Mouse (Mus musculus): ENCODE measurements around the gene Tma16. TPM values are rescaled to one million over a fixed set of nuclear protein-coding genes. Genes with fewer than 3 reads are reported as not detected.

The Tma16 gene
- polyA plus RNA-seq (2014; fragmentation: Illumina TruSeq; extraction: RNeasy Lipid Tissue Mini Kit (QIAGEN cat#74804); ENCODE audit: low read depth, low replicate concordance): 9.9 TPM

DNA sequence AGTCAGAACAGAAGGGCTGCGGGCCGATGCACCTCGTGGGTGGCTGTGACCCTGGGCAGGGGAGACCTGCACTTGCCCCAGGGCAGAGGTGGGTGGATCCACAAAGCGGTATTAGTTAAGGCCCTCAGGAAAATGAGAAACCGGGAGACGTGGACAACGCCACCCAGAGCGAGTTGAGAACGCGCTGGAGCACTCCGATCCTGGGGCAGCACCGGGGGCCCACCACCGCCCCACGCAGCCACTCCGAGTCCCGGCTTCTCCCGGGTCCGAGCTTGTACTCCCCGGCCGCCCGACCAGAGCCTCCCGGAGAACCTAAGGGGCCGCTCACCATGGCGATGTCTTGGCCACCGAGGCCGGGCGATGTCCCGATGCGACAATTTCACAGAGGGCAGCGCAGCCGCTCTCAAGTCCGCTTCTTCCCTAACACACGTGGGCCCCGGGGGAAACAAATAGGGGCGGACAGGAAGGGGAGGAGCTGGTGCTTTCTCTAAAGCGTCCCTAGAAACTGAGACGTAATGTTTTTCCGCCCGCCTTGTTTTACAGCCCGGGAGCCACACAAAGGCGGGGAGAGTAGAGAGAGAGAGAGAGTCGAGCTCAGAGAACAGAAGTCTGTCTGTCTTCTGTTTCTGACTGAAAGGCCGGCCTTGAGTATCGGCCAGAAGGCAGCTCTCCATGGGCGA is at the start of gene Tma16:
Gene Tma16, minus strand, starts transcription at position 447 of the 680 bp plus-strand sequence.

DNA sequence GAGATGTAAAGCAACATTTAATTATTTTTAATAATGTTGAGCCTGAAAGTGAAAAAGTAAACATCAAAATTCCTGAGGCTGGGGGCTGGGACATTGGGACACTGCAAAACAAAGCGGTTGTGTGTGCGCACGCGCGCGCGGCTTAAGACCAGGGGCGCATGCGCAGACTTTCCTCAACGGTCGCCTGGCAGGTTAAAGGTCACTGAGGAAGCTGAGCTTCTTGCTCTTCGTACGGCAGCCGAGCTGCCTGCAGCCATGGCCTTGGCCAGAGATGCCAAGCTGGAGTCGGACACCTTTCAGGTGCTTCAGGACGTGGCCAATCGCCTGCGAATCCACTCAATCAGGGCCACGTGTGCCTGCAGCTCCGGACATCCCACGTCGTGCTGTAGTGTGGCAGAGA is 25.2 kb upstream of the Tma16 start, which contains the start of gene Tktl2:
Gene Tktl2, plus strand, starts transcription at position 220 of the 400 bp plus-strand sequence.

Other genes with a start within 250 kb of the Tma16 start
- not detected for gene Tktl2, start 25.2 kb upstream of the Tma16 start, polyA plus RNA-seq (2014; fragmentation: Illumina TruSeq; extraction: RNeasy Lipid Tissue Mini Kit (QIAGEN cat#74804); ENCODE audit: low read depth, low replicate concordance)
- 0.41 TPM for gene Npy5r, start 201.6 kb upstream of the Tma16 start, polyA plus RNA-seq (2014; fragmentation: Illumina TruSeq; extraction: RNeasy Lipid Tissue Mini Kit (QIAGEN cat#74804); ENCODE audit: low read depth, low replicate concordance)
- gene Npy1r, start 210.7 kb upstream of the Tma16 start, polyA plus RNA-seq (2014; fragmentation: Illumina TruSeq; extraction: RNeasy Lipid Tissue Mini Kit (QIAGEN cat#74804); ENCODE audit: low read depth, low replicate concordance): 9.3 TPM